Mouse (Mus musculus): ENCODE results near the gene Tunar. TPM values are rescaled to one million over a fixed set of nuclear protein-coding genes. Genes with fewer than 3 reads are reported as not detected.

Gene Tunar
- polyA plus RNA-seq, 1 experiment, result not detected

- H3K27me3 ChIP-seq (ENCODE audit: control insufficient read depth, insufficient read depth, insufficient read length), result peaks cover 34% of the 10 kb centered on the region
- TF ChIP-seq USF1 (IDR thresholded peaks at IDR 0.05; ENCODE audit: low read depth), result no peak
- no peak for TF ChIP-seq CEBPB (IDR thresholded peaks at IDR 0.05; ENCODE audit: low read depth)
- no peak for TF ChIP-seq MYOD1 (IDR thresholded peaks at IDR 0.05; ENCODE audit: control insufficient read depth, insufficient read length, low read depth)
- no peak for TF ChIP-seq MYOG (IDR thresholded peaks at IDR 0.05; ENCODE audit: control insufficient read depth, extremely low read depth, insufficient read length)
- no peak for TF ChIP-seq FOSL1 (IDR thresholded peaks at IDR 0.05; ENCODE audit: insufficient read depth, low read length, poor library complexity, severe bottlenecking)
- no peak for TF ChIP-seq MAX (IDR thresholded peaks at IDR 0.05)
- TF ChIP-seq CTCF (IDR thresholded peaks at IDR 0.05; ENCODE audit: control insufficient read depth, insufficient read depth, insufficient read length), result no peak
- H3K79me2 ChIP-seq (ENCODE audit: control insufficient read depth, insufficient read depth), result no peaks in the 10 kb centered on the region
- no peaks in the 10 kb centered on the region for H3K79me3 ChIP-seq (ENCODE audit: low read depth)
- H3ac ChIP-seq (ENCODE audit: control insufficient read depth, insufficient read length, low read depth), result no peak overlapping the region
- no peak overlapping the region for H3K4me3 ChIP-seq (ENCODE audit: insufficient read depth, poor library complexity, severe bottlenecking)
- no peaks in the 10 kb centered on the region for H3K36me3 ChIP-seq (ENCODE audit: control insufficient read depth, insufficient read depth)
These were observed 2.4 kb downstream of the Tunar start for GRCm38 (mm10) chr12:105336094-105336420.

GRCm38 (mm10) chr12:105336421-105337289, 3.0 kb downstream of the Tunar start:
- Histone ChIP-seq H3K79me3 (ENCODE audit: low read depth) (no peaks in the 10 kb centered on the region), H3K4me3 (ENCODE audit: insufficient read depth, poor library complexity, severe bottlenecking) (no peak overlapping the region), H3K36me3 (ENCODE audit: control insufficient read depth, insufficient read depth) (no peaks in the 10 kb centered on the region), H3ac (ENCODE audit: control insufficient read depth, insufficient read length, low read depth) (no peak overlapping the region), H3K79me2 (ENCODE audit: control insufficient read depth, insufficient read depth) (no peaks in the 10 kb centered on the region), H3K27me3 (ENCODE audit: control insufficient read depth, insufficient read depth, insufficient read length) (peaks cover 34% of the 10 kb centered on the region)
- TF ChIP-seq FOSL1 (IDR thresholded peaks at IDR 0.05; ENCODE audit: insufficient read depth, low read length, poor library complexity, severe bottlenecking) (no peak), CTCF (IDR thresholded peaks at IDR 0.05; ENCODE audit: control insufficient read depth, insufficient read depth, insufficient read length) (no peak), CEBPB (IDR thresholded peaks at IDR 0.05; ENCODE audit: low read depth) (no peak), MYOD1 (IDR thresholded peaks at IDR 0.05; ENCODE audit: control insufficient read depth, insufficient read length, low read depth) (no peak), MAX (IDR thresholded peaks at IDR 0.05) (no peak), USF1 (IDR thresholded peaks at IDR 0.05; ENCODE audit: low read depth) (no peak), MYOG (IDR thresholded peaks at IDR 0.05; ENCODE audit: control insufficient read depth, extremely low read depth, insufficient read length) (no peak)

GRCm38 (mm10) chr12:105337290-105338005, 3.8 kb downstream of the Tunar start:
- Histone ChIP-seq H3ac (ENCODE audit: control insufficient read depth, insufficient read length, low read depth) (no peak overlapping the region), H3K79me2 (ENCODE audit: control insufficient read depth, insufficient read depth) (no peaks in the 10 kb centered on the region), H3K4me3 (ENCODE audit: insufficient read depth, poor library complexity, severe bottlenecking) (no peak overlapping the region), H3K27me3 (ENCODE audit: control insufficient read depth, insufficient read depth, insufficient read length) (peaks cover 40% of the 10 kb centered on the region), H3K36me3 (ENCODE audit: control insufficient read depth, insufficient read depth) (no peaks in the 10 kb centered on the region), H3K79me3 (ENCODE audit: low read depth) (no peaks in the 10 kb centered on the region)
- TF ChIP-seq USF1 (IDR thresholded peaks at IDR 0.05; ENCODE audit: low read depth), result no peak
- no peak for TF ChIP-seq CEBPB (IDR thresholded peaks at IDR 0.05; ENCODE audit: low read depth)
- no peak for TF ChIP-seq MYOG (IDR thresholded peaks at IDR 0.05; ENCODE audit: control insufficient read depth, extremely low read depth, insufficient read length)
- TF ChIP-seq MAX (IDR thresholded peaks at IDR 0.05), result no peak
- no peak for TF ChIP-seq FOSL1 (IDR thresholded peaks at IDR 0.05; ENCODE audit: insufficient read depth, low read length, poor library complexity, severe bottlenecking)
- no peak for TF ChIP-seq CTCF (IDR thresholded peaks at IDR 0.05; ENCODE audit: control insufficient read depth, insufficient read depth, insufficient read length)
- TF ChIP-seq MYOD1 (IDR thresholded peaks at IDR 0.05; ENCODE audit: control insufficient read depth, insufficient read length, low read depth), result no peak

DNA sequence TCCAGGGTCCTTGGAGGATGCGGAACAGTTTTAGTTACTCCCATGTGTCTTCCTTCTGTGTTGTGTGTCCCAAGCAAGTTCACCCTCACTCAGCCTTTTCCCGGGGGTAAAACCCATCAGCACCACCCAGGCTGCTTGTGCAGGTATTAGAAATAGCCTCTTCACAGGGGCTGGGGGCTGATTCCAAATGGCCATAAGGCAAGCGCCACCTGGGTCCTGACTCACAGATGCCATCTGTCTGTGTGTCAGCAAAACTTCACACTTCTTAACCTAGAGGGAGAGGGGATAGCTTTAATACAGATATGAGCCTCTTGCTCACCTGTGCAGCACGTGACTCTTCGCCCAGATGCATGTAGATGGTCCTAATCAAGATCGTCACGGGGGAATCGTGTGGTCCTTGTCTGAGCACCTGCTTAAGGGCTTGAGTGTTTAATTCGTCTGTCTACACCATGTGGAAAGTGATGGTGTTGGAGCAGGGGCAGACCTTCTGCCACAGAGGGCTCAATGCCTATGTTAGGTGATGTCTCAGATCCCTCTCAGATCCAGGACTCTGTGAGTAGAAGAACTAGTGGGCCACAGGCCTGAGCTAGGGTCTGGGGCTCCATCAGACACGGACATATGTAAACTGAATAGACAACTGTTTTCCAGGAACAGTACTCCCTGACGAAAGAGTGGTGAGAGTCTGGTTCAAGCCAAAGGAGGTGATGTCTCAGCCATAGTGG, 4.7 kb downstream of the Tunar start:
- TF ChIP-seq CEBPB (IDR thresholded peaks at IDR 0.05; ENCODE audit: low read depth) (no peak), MYOG (IDR thresholded peaks at IDR 0.05; ENCODE audit: control insufficient read depth, extremely low read depth, insufficient read length) (no peak), MYOD1 (IDR thresholded peaks at IDR 0.05; ENCODE audit: control insufficient read depth, insufficient read length, low read depth) (no peak), FOSL1 (IDR thresholded peaks at IDR 0.05; ENCODE audit: insufficient read depth, low read length, poor library complexity, severe bottlenecking) (no peak), CTCF (IDR thresholded peaks at IDR 0.05; ENCODE audit: control insufficient read depth, insufficient read depth, insufficient read length) (no peak), MAX (IDR thresholded peaks at IDR 0.05) (no peak), USF1 (IDR thresholded peaks at IDR 0.05; ENCODE audit: low read depth) (no peak)
- Histone ChIP-seq H3K36me3 (ENCODE audit: control insufficient read depth, insufficient read depth) (no peaks in the 10 kb centered on the region), H3K79me3 (ENCODE audit: low read depth) (no peaks in the 10 kb centered on the region), H3K79me2 (ENCODE audit: control insufficient read depth, insufficient read depth) (no peaks in the 10 kb centered on the region), H3K4me3 (ENCODE audit: insufficient read depth, poor library complexity, severe bottlenecking) (no peak overlapping the region), H3K27me3 (ENCODE audit: control insufficient read depth, insufficient read depth, insufficient read length) (peaks cover 47% of the 10 kb centered on the region), H3ac (ENCODE audit: control insufficient read depth, insufficient read length, low read depth) (no peak overlapping the region)

DNA sequence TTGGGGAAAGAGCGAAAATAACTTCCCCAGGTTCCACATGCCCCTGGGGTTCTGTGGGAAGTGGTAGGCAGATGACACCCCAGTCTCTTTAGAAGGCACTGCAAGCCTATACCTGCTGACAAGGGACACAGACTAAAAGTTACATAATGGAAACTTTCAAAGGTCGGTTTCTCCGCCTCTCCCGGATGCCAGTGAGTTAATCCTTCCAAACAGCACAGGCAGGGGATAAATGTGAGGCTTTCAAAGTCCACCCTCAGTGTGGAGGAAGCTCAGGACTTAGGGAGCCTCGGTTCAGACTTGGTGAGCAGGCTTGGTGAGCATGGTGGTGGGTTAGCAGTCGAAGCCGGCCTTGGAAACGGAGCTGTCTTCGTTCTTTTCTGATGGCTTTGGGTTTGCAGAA, 7.9 kb downstream of the Tunar start:
- TF ChIP-seq USF1 (IDR thresholded peaks at IDR 0.05; ENCODE audit: low read depth), result no peak
- TF ChIP-seq MYOD1 (IDR thresholded peaks at IDR 0.05; ENCODE audit: control insufficient read depth, insufficient read length, low read depth), result no peak
- no peak for TF ChIP-seq CEBPB (IDR thresholded peaks at IDR 0.05; ENCODE audit: low read depth)
- TF ChIP-seq FOSL1 (IDR thresholded peaks at IDR 0.05; ENCODE audit: insufficient read depth, low read length, poor library complexity, severe bottlenecking), result no peak
- TF ChIP-seq MAX (IDR thresholded peaks at IDR 0.05), result no peak
- no peak for TF ChIP-seq CTCF (IDR thresholded peaks at IDR 0.05; ENCODE audit: control insufficient read depth, insufficient read depth, insufficient read length)
- no peak for TF ChIP-seq MYOG (IDR thresholded peaks at IDR 0.05; ENCODE audit: control insufficient read depth, extremely low read depth, insufficient read length)
- H3K36me3 ChIP-seq (ENCODE audit: control insufficient read depth, insufficient read depth), result no peaks in the 10 kb centered on the region
- peaks cover 37% of the 10 kb centered on the region for H3K27me3 ChIP-seq (ENCODE audit: control insufficient read depth, insufficient read depth, insufficient read length)
- H3K79me3 ChIP-seq (ENCODE audit: low read depth), result no peaks in the 10 kb centered on the region
- no peak overlapping the region for H3ac ChIP-seq (ENCODE audit: control insufficient read depth, insufficient read length, low read depth)
- no peak overlapping the region for H3K4me3 ChIP-seq (ENCODE audit: insufficient read depth, poor library complexity, severe bottlenecking)
- H3K79me2 ChIP-seq (ENCODE audit: control insufficient read depth, insufficient read depth), result no peaks in the 10 kb centered on the region
